Comparison of ENCODE assay signal across 25 mouse cellular contexts in genomic region chr2:155086328-155086727, GRCm38 (mm10).
"Had no signal": no experiment of that assay in that cellular context is flagged by ENCODE, and none has a peak within 500 bp of the region (broad histone marks: within the 10 kb centered on the region; RNA-seq: fewer than 3 reads in every experiment).

No protein-coding gene starts in this region.

- ATAC-seq: hindbrain, embryonic 16.5 days; inflammation-experienced regulatory T-cells, adult 6 months; intestine, embryonic 15.5 days; intestine, postnatal 0 days; liver, embryonic 12.5 days had no signal

- DNase-seq: gastrocnemius, adult 2 months; gastrocnemius, postnatal 10 days; gastrocnemius, postnatal 25 days; heart, adult 2 months; heart, postnatal 4 days; kidney, adult 18-20 months; kidney, adult 9 months; kidney, postnatal 25 days; kidney, postnatal 4 days; left cerebral cortex, postnatal 4 days had no signal

- H3K36me3 ChIP-seq: heart, embryonic 12.5 days; hindbrain, embryonic 10.5 days; hindbrain, embryonic 12.5 days; intestine, embryonic 15.5 days; kidney, embryonic 15.5 days; limb, embryonic 13.5 days; limb, embryonic 15.5 days; liver, embryonic 12.5 days had no signal

- H3K4me3 ChIP-seq: gastrocnemius, adult 2 months; heart, adult 2 months; heart, embryonic 12.5 days; hindbrain, embryonic 10.5 days; hindbrain, embryonic 12.5 days; intestine, embryonic 15.5 days; kidney, embryonic 15.5 days; layer of hippocampus, adult 2 months; left cerebral cortex, adult 2 months; limb, embryonic 13.5 days; limb, embryonic 15.5 days; liver, embryonic 12.5 days had no signal

- H3K9ac ChIP-seq: heart, embryonic 12.5 days; hindbrain, embryonic 12.5 days; hindbrain, embryonic 14.5 days; intestine, embryonic 15.5 days; kidney, embryonic 15.5 days; limb, embryonic 13.5 days; limb, embryonic 15.5 days; liver, embryonic 12.5 days had no signal

- H3K4me2 ChIP-seq: heart, embryonic 12.5 days; hindbrain, embryonic 12.5 days; hindbrain, embryonic 14.5 days; intestine, embryonic 15.5 days; kidney, embryonic 15.5 days; limb, embryonic 13.5 days; limb, embryonic 15.5 days; liver, embryonic 12.5 days had no signal

- H3K4me1 ChIP-seq: kidney, embryonic 15.5 days; limb, embryonic 13.5 days; limb, embryonic 15.5 days had no signal

- H3K9me3 ChIP-seq: heart, embryonic 12.5 days; hindbrain, embryonic 10.5 days; hindbrain, embryonic 12.5 days; intestine, embryonic 15.5 days; kidney, embryonic 15.5 days; limb, embryonic 13.5 days; limb, embryonic 15.5 days; liver, embryonic 12.5 days had no signal

- H3K27ac ChIP-seq: gastrocnemius, adult 2 months; heart, adult 2 months; hindbrain, embryonic 10.5 days; hindbrain, embryonic 12.5 days; hindbrain, embryonic 14.5 days; intestine, embryonic 15.5 days; kidney, embryonic 15.5 days; kidney, postnatal 0 days; layer of hippocampus, adult 2 months; left cerebral cortex, adult 2 months; limb, embryonic 13.5 days; limb, embryonic 15.5 days; liver, embryonic 12.5 days had no signal

- H3K27me3 ChIP-seq: hindbrain, embryonic 12.5 days; intestine, embryonic 15.5 days; kidney, embryonic 15.5 days; limb, embryonic 13.5 days; limb, embryonic 15.5 days; liver, embryonic 12.5 days had no signal
